19 mouse cellular contexts compared by ENCODE assay signal in the genomic region with DNA sequence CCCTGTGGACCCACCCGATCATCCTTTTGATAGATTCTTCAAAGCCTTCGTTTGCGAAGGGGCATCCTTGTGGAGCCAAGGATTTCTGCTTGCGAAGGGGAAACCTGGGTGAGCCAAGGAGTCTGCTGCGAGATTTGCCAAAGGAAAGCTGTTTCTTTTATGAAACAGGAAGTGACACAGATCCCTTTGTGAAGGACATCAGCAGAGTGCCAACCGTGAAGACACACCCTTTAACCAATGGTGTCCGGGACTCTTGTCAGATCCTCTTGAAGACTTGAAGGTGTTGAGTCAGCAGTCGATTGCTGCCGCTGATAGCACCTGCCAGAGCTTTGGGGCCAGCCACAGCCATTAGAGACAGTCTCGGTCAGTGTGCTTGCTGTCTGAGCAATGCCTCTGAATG.
"Had no signal": no experiment of that assay in that cellular context is flagged by ENCODE, and none has a peak within 500 bp of the region (broad histone marks: within the 10 kb centered on the region; RNA-seq: fewer than 3 reads in every experiment).

No protein-coding gene starts in this region.

- ATAC-seq: intestine, embryonic 16.5 days; midbrain, embryonic 16.5 days had no signal

- H3K9me3 ChIP-seq: liver, embryonic 13.5 days; midbrain, embryonic 12.5 days had no signal

- H3K4me3 ChIP-seq: left cerebral cortex, adult 2 months; liver, embryonic 13.5 days; midbrain, embryonic 12.5 days; myocyte had no signal

- H3K4me2 ChIP-seq: liver, embryonic 13.5 days; lung, embryonic 14.5 days; midbrain, embryonic 12.5 days had no signal

- H3K36me3 ChIP-seq: liver, embryonic 13.5 days; midbrain, embryonic 12.5 days had no signal

- DNase-seq: kidney, adult 18-20 months; kidney, postnatal 25 days; layer of hippocampus, postnatal 36 days; liver, embryonic 13.5 days; lung, embryonic 14.5 days; lung, postnatal 10 days; right cerebral cortex, adult 18-20 months; right cerebral cortex, postnatal 14 days; right cerebral cortex, postnatal 4 days; thymus, adult 2 months; thymus, postnatal 14 days had no signal

- H3K27me3 ChIP-seq: liver, embryonic 13.5 days had no signal

- H3K9ac ChIP-seq: liver, embryonic 13.5 days; lung, embryonic 14.5 days; midbrain, embryonic 12.5 days had no signal

- H3K27ac ChIP-seq: kidney, postnatal 0 days; left cerebral cortex, adult 2 months; liver, embryonic 13.5 days; macrophage; midbrain, embryonic 12.5 days; stomach, postnatal 0 days had no signal
